Mouse (Mus musculus): ENCODE data around the gene Hist2h2bb.
"Not testable (repeated sequence)": the region's sequence is repeated elsewhere in the genome, so short reads cannot be mapped to it uniquely, and the experiment has no call there.

Hist2h2bb gene

GRCm38 (mm10) chr3:96263558-96264403, 5.8 kb upstream of the Hist2h2bb start:
- peak; percentile 83 for DNase-seq (ENCODE audit: low spot score)

- DNase-seq (ENCODE audit: low spot score): no peak
These were observed 5.1 kb upstream of the Hist2h2bb start for GRCm38 (mm10) chr3:96264404-96264949.

- no peak for DNase-seq (ENCODE audit: low spot score)
These were observed 3.3 kb upstream of the Hist2h2bb start for GRCm38 (mm10) chr3:96266132-96266710.

- DNase-seq (ENCODE audit: low spot score): no peak
These were observed 2.0 kb upstream of the Hist2h2bb start for GRCm38 (mm10) chr3:96267541-96267940.

GRCm38 (mm10) chr3:96268051-96268775, 1.3 kb upstream of the Hist2h2bb start, which contains the start of gene Hist2h3b:
Hist2h3b (plus strand) TSS chr3:96268654.
- DNase-seq (ENCODE audit: low spot score): peak; percentile 90

GRCm38 (mm10) chr3:96268776-96269378, 675 bp upstream of the Hist2h2bb start:
- DNase-seq (ENCODE audit: low spot score): not testable (repeated sequence)

GRCm38 (mm10) chr3:96273591-96274465, 4.3 kb downstream of the Hist2h2bb start:
- DNase-seq (ENCODE audit: low spot score): peak; percentile 32

GRCm38 (mm10) chr3:96277428-96277799, 7.9 kb downstream of the Hist2h2bb start:
- DNase-seq (ENCODE audit: low spot score): peak; percentile 45

GRCm38 (mm10) chr3:96277800-96278624, 8.5 kb downstream of the Hist2h2bb start:
- peak; percentile 74 for DNase-seq (ENCODE audit: low spot score)

- peak; percentile 38 for DNase-seq (ENCODE audit: low spot score)
These were observed 11.1 kb downstream of the Hist2h2bb start for GRCm38 (mm10) chr3:96280660-96281059.

GRCm38 (mm10) chr3:96284457-96284856, 14.9 kb downstream of the Hist2h2bb start:
- DNase-seq (ENCODE audit: low spot score): peak; percentile 50

- DNase-seq (ENCODE audit: low spot score): not testable (repeated sequence)
These were observed 17.8 kb downstream of the Hist2h2bb start for GRCm38 (mm10) chr3:96287334-96287733.

- DNase-seq (ENCODE audit: low spot score): no peak
These were observed 19.6 kb downstream of the Hist2h2bb start for GRCm38 (mm10) chr3:96289201-96289600.

- DNase-seq (ENCODE audit: low spot score): not testable (repeated sequence)
These were observed 21.2 kb downstream of the Hist2h2bb start for GRCm38 (mm10) chr3:96290727-96291126.

- DNase-seq (ENCODE audit: low spot score): no peak
These were observed 23.1 kb downstream of the Hist2h2bb start for GRCm38 (mm10) chr3:96292641-96293040.

- DNase-seq (ENCODE audit: low spot score): no peak
These were observed 23.8 kb downstream of the Hist2h2bb start for GRCm38 (mm10) chr3:96293368-96293767.

- no peak for DNase-seq (ENCODE audit: low spot score)
These were observed 24.2 kb downstream of the Hist2h2bb start, which contains the start of gene Fcgr1 for GRCm38 (mm10) chr3:96293787-96294186. Fcgr1 (minus strand) TSS chr3:96293969.

- no peak for DNase-seq (ENCODE audit: low spot score)
These were observed 28.8 kb downstream of the Hist2h2bb start for GRCm38 (mm10) chr3:96298360-96298759.

- no peak for DNase-seq (ENCODE audit: low spot score)
These were observed 30.0 kb downstream of the Hist2h2bb start for GRCm38 (mm10) chr3:96299562-96299961.
